Mouse (Mus musculus): Measurements from ENCODE around the gene Myo3b. TPM values are rescaled to one million over a fixed set of nuclear protein-coding genes. Genes with fewer than 3 reads are reported as not detected.

Myo3b gene
- total RNA-seq, 2 experiments from 2014 or later: 0.52 to 0.68 TPM

Other genes with a start within 250 kb of the Myo3b start
- gene Ccdc173, start 249.6 kb upstream of the Myo3b start, total RNA-seq (2021): under 1 TPM; 0.43 to 0.99 TPM
- gene Phospho2, start 249.5 kb upstream of the Myo3b start, total RNA-seq (2021): 10 to 100 TPM; 12.2 to 15.3 TPM
- 10 to 100 TPM; 56.7 to 62.7 TPM for gene Klhl23, start 217.2 kb upstream of the Myo3b start, total RNA-seq (2021)
- 100 to 1,000 TPM; 112 to 114 TPM for gene Ssb, start 177.6 kb upstream of the Myo3b start, total RNA-seq (2021)
- 10 to 100 TPM; 21.6 to 22.1 TPM for gene Mettl5, start 153.5 kb upstream of the Myo3b start, total RNA-seq (2021)
- 10 to 100 TPM; 87.2 to 88.7 TPM for gene Ubr3, start 141.9 kb upstream of the Myo3b start, total RNA-seq (2021)